Mouse (Mus musculus): ENCODE measurements around the gene Isg15.

Isg15 gene

GRCm38 (mm10) chr4:156200623-156201475, at the start of gene Isg15:
TSS of gene Isg15 (minus strand) at chr4:156200818.
- no peak for DNase-seq

- DNase-seq = no peak
These were observed 48.9 kb upstream of the Isg15 start for GRCm38 (mm10) chr4:156249567-156249966.

- no peak for DNase-seq
These were observed 36.2 kb upstream of the Isg15 start for GRCm38 (mm10) chr4:156236651-156237447.

- peak; percentile 95 for DNase-seq
These were observed 35.4 kb upstream of the Isg15 start, which contains the start of gene Noc2l for GRCm38 (mm10) chr4:156235808-156236533. TSS of gene Noc2l (plus strand) at chr4:156236010.

GRCm38 (mm10) chr4:156235360-156235770, 34.7 kb upstream of the Isg15 start:
- DNase-seq = no peak

GRCm38 (mm10) chr4:156234701-156235213, 34.1 kb upstream of the Isg15 start, which contains the start of gene Plekhn1:
TSS of gene Plekhn1 (minus strand) at chr4:156234857.
- peak; percentile 88 for DNase-seq

- DNase-seq = peak; percentile 54
These were observed 33.4 kb upstream of the Isg15 start for GRCm38 (mm10) chr4:156234021-156234501.

- no peak for DNase-seq
These were observed 27.9 kb upstream of the Isg15 start for GRCm38 (mm10) chr4:156228393-156229024.

- DNase-seq = peak; percentile 46
These were observed 27.3 kb upstream of the Isg15 start for GRCm38 (mm10) chr4:156227752-156228392.

GRCm38 (mm10) chr4:156224276-156224675, 23.7 kb upstream of the Isg15 start:
- no peak for DNase-seq

- DNase-seq = no peak
These were observed 19.3 kb upstream of the Isg15 start for GRCm38 (mm10) chr4:156219936-156220335.

- no peak for DNase-seq
These were observed 17.2 kb upstream of the Isg15 start for GRCm38 (mm10) chr4:156217838-156218237.

GRCm38 (mm10) chr4:156217022-156217669, 16.5 kb upstream of the Isg15 start:
- no peak for DNase-seq

- DNase-seq = no peak
These were observed 15.6 kb upstream of the Isg15 start for GRCm38 (mm10) chr4:156216196-156216595.

GRCm38 (mm10) chr4:156215649-156216048, 15.0 kb upstream of the Isg15 start, which contains the start of gene Perm1:
TSS of gene Perm1 (plus strand) at chr4:156215868.
- no peak for DNase-seq

GRCm38 (mm10) chr4:156213134-156213533, 12.5 kb upstream of the Isg15 start:
- DNase-seq = no peak

- no peak for DNase-seq
These were observed 9.5 kb upstream of the Isg15 start for GRCm38 (mm10) chr4:156209963-156210635.

GRCm38 (mm10) chr4:156208872-156209271, 8.3 kb upstream of the Isg15 start:
- no peak for DNase-seq

- peak; percentile 69 for DNase-seq
These were observed 3.0 kb upstream of the Isg15 start for GRCm38 (mm10) chr4:156203413-156204131.
